Mouse (Mus musculus) heart, postnatal 14 days (tissue): ENCODE results near the gene Gm45711. TPM values are rescaled to one million over a fixed set of nuclear protein-coding genes. Genes with fewer than 3 reads are reported as not detected.

Source experiments
- DNase-seq, 2 experiments: peaks; one replicate each; pipeline ENCODE4 v3.0.0; 2021 to 2022
- intact Hi-C: fragments of 180-260 bp; cut with DNase I; formaldehyde crosslinking; loops from one replicate; pipeline ENCODE4 v1.15.1; 2025
- total RNA-seq, 2 experiments: library from RNA; stranded (reverse); gene quantifications; 2 replicates each; pipeline ENCODE4 v1.2.3; 2021

Gm45711 gene
- total RNA-seq, 2 experiments from 2014 or later = not detected

GRCm38 (mm10) chr8:104248276-104248675, 61.6 kb downstream of the Gm45711 start, which contains the start of gene Tk2:
Tk2 (minus strand) TSS chr8:104248558.
- DNase-seq = peak; percentile 78 to 80
- intact Hi-C loops = no loop called here

- intact Hi-C loops = no loop called here
- DNase-seq = no peak
These were observed 62.0 kb downstream of the Gm45711 start for GRCm38 (mm10) chr8:104247908-104248275.

- intact Hi-C loops = no loop called here
- DNase-seq = peak; percentile 21 to 27
These were observed 62.6 kb downstream of the Gm45711 start for GRCm38 (mm10) chr8:104247054-104247907.

- no peak for DNase-seq
- intact Hi-C loops = no loop called here
These were observed 63.3 kb downstream of the Gm45711 start for GRCm38 (mm10) chr8:104246621-104247020.

GRCm38 (mm10) chr8:104242038-104242644, 67.7 kb downstream of the Gm45711 start:
- no peak for DNase-seq
- intact Hi-C loops = no loop called here

- no peak for DNase-seq
- intact Hi-C loops = no loop called here
These were observed 70.4 kb downstream of the Gm45711 start for GRCm38 (mm10) chr8:104239418-104239861.

GRCm38 (mm10) chr8:104234573-104234972, 75.3 kb downstream of the Gm45711 start:
- intact Hi-C loops = no loop called here
- peak in 1 of 2 experiments; percentile 18 for DNase-seq

GRCm38 (mm10) chr8:104232919-104233318, 77.0 kb downstream of the Gm45711 start:
- intact Hi-C loops = no loop called here
- no peak for DNase-seq

GRCm38 (mm10) chr8:104232039-104232438, 77.8 kb downstream of the Gm45711 start:
- no peak for DNase-seq
- intact Hi-C loops = no loop called here

Other genes starting within 250 kb of the Gm45711 start
- 100 to 1,000 TPM; 234 to 242 TPM for gene Cdh5, start 208.5 kb downstream of the Gm45711 start, total RNA-seq
- 1 to 10 TPM; 1.1 to 2.0 TPM for gene Bean1, start 139.6 kb downstream of the Gm45711 start, total RNA-seq
- 1 to 10 TPM; 6.3 to 7.8 TPM for gene Tk2, start 61.5 kb downstream of the Gm45711 start, total RNA-seq
- 1 to 10 TPM; 5.4 to 7.5 TPM for gene Cklf, start 59.2 kb downstream of the Gm45711 start, total RNA-seq
- gene Cmtm2a, start 16.9 kb downstream of the Gm45711 start, total RNA-seq = not detected
- gene Cmtm1, start 64 bp upstream of the Gm45711 start, total RNA-seq = not detected
- not detected for gene Gm11020, start 11.5 kb upstream of the Gm45711 start, total RNA-seq
- gene Cmtm2b, start 12.1 kb upstream of the Gm45711 start, total RNA-seq = not detected
- gene Cmtm3, start 29.3 kb upstream of the Gm45711 start, total RNA-seq = 10 to 100 TPM; 31.4 to 31.5 TPM
- gene Cmtm4, start 85.7 kb upstream of the Gm45711 start, total RNA-seq = 10 to 100 TPM; 12.1 to 13.6 TPM
- gene Dync1li2, start 133.0 kb upstream of the Gm45711 start, total RNA-seq = 100 to 1,000 TPM; 101 to 110 TPM
- not detected for gene Terb1, start 199.8 kb upstream of the Gm45711 start, total RNA-seq
- gene Nae1, start 224.6 kb upstream of the Gm45711 start, total RNA-seq = 10 to 100 TPM; 28.3 to 30.0 TPM
- 1 to 10 TPM; 4.8 to 4.9 TPM for gene Car7, start 224.6 kb upstream of the Gm45711 start, total RNA-seq